Mouse (Mus musculus) stomach, postnatal 0 days (tissue): Measurements from ENCODE around the gene Fcho2.

Source experiments
- CTCF ChIP-seq: IDR thresholded peaks from 2 replicates; pipeline ENCODE4 v1.5.1; 2016; ENCODE audit warnings: antibody characterized with exemption, low read depth, mild to moderate bottlenecking, moderate library complexity
- EP300 ChIP-seq: optimal IDR thresholded peaks from 2 replicates; pipeline ENCODE3; 2016; ENCODE audit warnings: antibody characterized with exemption

GRCm38 (mm10) chr13:98812285-98812684 is 3.0 kb downstream of the Fcho2 start:
- TF ChIP-seq CTCF (no peak), EP300 (no peak)
